13 mouse cellular contexts compared by ENCODE assay signal in the genomic region with DNA sequence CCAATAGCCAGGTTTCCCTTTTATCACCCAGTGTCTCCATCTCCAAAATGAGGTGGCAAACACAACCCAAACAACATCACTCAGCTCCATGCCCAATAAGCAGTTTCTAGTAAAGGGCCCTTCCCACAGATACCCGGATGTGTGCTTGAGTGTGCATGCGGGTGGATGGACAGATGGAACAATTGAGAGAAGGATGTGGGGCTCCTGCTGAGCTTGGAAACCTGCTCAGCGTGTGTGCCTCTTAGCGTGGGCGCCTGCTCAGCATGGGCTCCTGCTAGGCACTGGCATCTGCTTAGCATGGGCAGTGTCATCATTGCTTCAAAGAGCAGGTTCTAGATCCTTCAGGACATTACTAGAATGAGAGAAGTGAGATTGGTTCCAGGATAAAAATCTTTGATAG.
"Had no signal": no experiment of that assay in that cellular context is flagged by ENCODE, and none has a peak within 500 bp of the region (broad histone marks: within the 10 kb centered on the region; RNA-seq: fewer than 3 reads in every experiment).

No protein-coding gene starts in this region.

- DNase-seq: kidney, adult 11 months; kidney, adult 8-10 months; kidney, postnatal 10 days; kidney, postnatal 36 days; liver; lung, adult 18-20 months; lung, postnatal 14 days; lung, postnatal 4 days; midbrain, embryonic 14.5 days; right cerebral cortex, postnatal 4 days; thymus, adult 2 months; thymus, postnatal 14 days; thymus, postnatal 4 days had no signal
